Mouse (Mus musculus) bone marrow macrophage, adult 2 months (primary cell): ENCODE measurements around the gene Tox2.

Experiments used
- CTCF ChIP-seq: IDR thresholded peaks from 2 replicates; pipeline ENCODE4 v1.5.1; 2012; ENCODE audit warnings: low read depth, mild to moderate bottlenecking, low read length, moderate library complexity
- POLR2A ChIP-seq: IDR thresholded peaks from 2 replicates; pipeline ENCODE4 v1.6.1; 2012; ENCODE audit warnings: mild to moderate bottlenecking, low read depth, low read length, borderline replicate concordance

DNA sequence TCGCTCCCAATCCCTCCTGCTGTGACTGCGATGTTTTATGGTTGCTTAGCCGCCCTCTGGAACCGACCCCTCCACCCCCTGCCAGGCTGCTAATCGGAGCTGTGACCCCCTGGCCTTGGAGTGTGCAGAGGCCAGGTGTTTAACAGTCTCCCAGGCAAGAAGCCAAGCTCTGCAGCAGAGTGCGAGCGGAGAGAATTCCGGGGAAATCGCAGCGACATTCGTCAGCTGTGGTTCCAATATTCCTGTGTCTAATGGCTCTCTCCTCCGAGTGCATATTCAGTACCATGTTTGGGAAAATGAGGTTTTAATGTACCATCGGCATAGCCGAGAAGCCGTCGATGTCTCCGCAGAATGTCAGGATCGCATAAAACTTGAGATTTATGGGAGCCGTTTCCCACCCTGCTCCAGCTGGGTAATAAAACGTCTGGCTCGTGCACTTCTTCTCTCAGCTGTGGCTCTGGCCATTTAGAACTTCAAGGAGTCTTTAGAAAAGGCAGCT is 86.0 kb downstream of the Tox2 start:
- no peak for TF ChIP-seq CTCF
- TF ChIP-seq POLR2A, result no peak
